Mouse (Mus musculus) intestine, postnatal 0 days (tissue): ENCODE measurements around the gene Htra3. TPM values are rescaled to one million over a fixed set of nuclear protein-coding genes. Genes with fewer than 3 reads are reported as not detected.

Experiments
- ATAC-seq: fragments of 200-750 bp; cut with Nextera tagmentation; 2 replicates; pipeline ENCODE4 v1.8.0; 2017; ENCODE audit warnings: mild to moderate bottlenecking, moderate TSS enrichment, moderate library complexity
- H3K27ac ChIP-seq: fragments of 300-500 bp; sonication (generic); 2 replicates; pipeline ENCODE4 v1.5.1; 2014; ENCODE audit warnings: mild to moderate bottlenecking, low read depth, low read length, moderate library complexity
- H3K27me3 ChIP-seq: fragments of 300-500 bp; sonication (generic); replicated peaks from 2 replicates; pipeline ENCODE4 v1.6.1; 2014; ENCODE audit warnings: low read length, mixed read lengths; ENCODE audit not compliant: control insufficient read depth, insufficient read depth
- H3K36me3 ChIP-seq: fragments of 300-500 bp; sonication (generic); 2 replicates; pipeline ENCODE4 v1.6.1; 2014; ENCODE audit warnings: mild to moderate bottlenecking, moderate library complexity; ENCODE audit not compliant: control insufficient read depth, insufficient read depth
- H3K4me1 ChIP-seq: fragments of 300-500 bp; sonication (generic); replicated peaks from 2 replicates; pipeline ENCODE4 v1.6.1; 2014; ENCODE audit warnings: antibody characterized with exemption, low read length, mixed read lengths; ENCODE audit not compliant: control insufficient read depth, insufficient read depth
- H3K4me2 ChIP-seq: fragments of 300-500 bp; sonication (generic); replicated peaks from 2 replicates; pipeline ENCODE4 v1.6.1; 2014; ENCODE audit warnings: low read depth, mild to moderate bottlenecking, moderate library complexity
- H3K4me3 ChIP-seq: fragments of 300-500 bp; sonication (generic); 2 replicates; pipeline ENCODE4 v1.5.1; 2014; ENCODE audit warnings: low read depth, low read length
- H3K9ac ChIP-seq: fragments of 300-500 bp; sonication (generic); 2 replicates; pipeline ENCODE4 v1.6.1; 2014; ENCODE audit warnings: mild to moderate bottlenecking, low read depth, low read length
- H3K9me3 ChIP-seq: fragments of 300-500 bp; sonication (generic); 2 replicates; pipeline ENCODE4 v1.6.1; 2016; ENCODE audit warnings: mixed run types; ENCODE audit not compliant: control insufficient read depth
- CTCF ChIP-seq: sonication (generic); IDR thresholded peaks from 2 replicates; pipeline ENCODE4 v1.5.1; 2016; ENCODE audit warnings: low read depth, mild to moderate bottlenecking, control low read depth, antibody characterized with exemption, moderate library complexity
- WGBS: fragments of 180-500 bp; shearing (Covaris S2); extraction: QIAGEN DNeasy Blood & Tissue Kit; methylation state at CpG from one replicate; pipeline ENCODE4 v1.1.7; 2014; 5-methylcytosine and 5-hydroxymethylcytosine counted together
- polyA plus RNA-seq: library from polyadenylated mRNA; unstranded; fragments of >200 nt; fragmentation: Nextera tagmentation; extraction: Ambion mirVana; gene quantifications from 2 replicates; pipeline ENCODE4 v1.2.1, GENCODE M21; 2015

Htra3 gene
- polyA plus RNA-seq, 1 experiment from 2014 or later: 25.5 TPM

DNA sequence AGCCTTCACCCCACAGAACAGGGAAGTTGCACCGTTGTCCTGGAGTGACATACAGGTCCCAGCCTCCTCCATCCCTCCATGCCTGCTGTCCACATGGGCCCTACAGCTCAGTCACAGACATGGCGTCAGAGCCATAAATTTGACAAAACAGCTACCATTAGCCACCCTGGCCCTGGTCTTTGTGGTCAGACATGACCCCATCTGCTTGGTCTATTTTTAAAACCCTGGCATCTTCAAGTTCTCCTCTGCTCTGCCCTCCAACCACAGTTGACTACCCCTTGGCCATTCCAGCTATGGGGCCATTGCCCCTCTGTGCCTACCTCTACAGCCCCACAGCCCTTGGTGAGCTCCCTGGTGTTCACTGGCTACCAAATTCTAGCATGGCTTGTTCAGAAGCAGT, 69.6 kb downstream of the Htra3 start:
- Histone ChIP-seq H3K9me3 (no peaks in the 10 kb centered on the region), H3K9ac (no peak overlapping the region), H3K27me3 (no peaks in the 10 kb centered on the region), H3K4me3 (no peak overlapping the region), H3K4me2 (no peak overlapping the region), H3K27ac (no peak overlapping the region), H3K4me1 (0 out of 2 replicates have a peak, but pooled peaks cover 2% of the 10 kb centered on the region), H3K36me3 (peaks cover 39% of the 10 kb centered on the region)
- no peak for TF ChIP-seq CTCF
- 77% methylated on average over 2 of the region's 2 CpGs for WGBS
- ATAC-seq: no peak

DNA sequence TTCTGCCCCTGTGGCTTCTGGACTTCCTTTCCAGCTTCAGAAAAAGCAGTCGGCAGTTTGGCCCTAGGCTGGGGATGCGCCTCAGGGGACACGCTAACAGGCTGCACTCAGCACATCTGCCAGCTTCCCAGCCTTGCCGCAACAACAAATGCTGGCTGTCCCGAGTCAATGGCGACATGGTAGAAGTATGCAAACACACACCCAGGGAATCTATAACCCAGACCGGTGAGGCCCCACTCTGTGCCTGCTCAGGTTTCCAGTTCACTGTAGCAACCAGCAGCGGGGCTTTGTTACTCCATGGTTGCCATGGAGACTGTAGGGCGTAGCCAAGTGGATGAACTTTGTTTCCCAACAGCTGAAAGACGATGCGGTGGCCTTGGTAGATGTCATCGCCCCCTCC, 70.2 kb downstream of the Htra3 start:
- H3K4me3 ChIP-seq: no peak overlapping the region
- 18% methylated on average over 12 of the region's 12 CpGs for WGBS
- H3K9me3 ChIP-seq: no peaks in the 10 kb centered on the region
- no peaks in the 10 kb centered on the region for H3K27me3 ChIP-seq
- H3K36me3 ChIP-seq: peaks cover 43% of the 10 kb centered on the region
- H3K27ac ChIP-seq: no peak overlapping the region; the same call in 1 of the 2 replicates
- no peak for TF ChIP-seq CTCF
- 0 out of 2 replicates have a peak, but pooled peaks cover 2% of the 10 kb centered on the region for H3K4me1 ChIP-seq
- H3K4me2 ChIP-seq: no peak overlapping the region
- H3K9ac ChIP-seq: no peak overlapping the region
- peak; percentile 87 for ATAC-seq

DNA sequence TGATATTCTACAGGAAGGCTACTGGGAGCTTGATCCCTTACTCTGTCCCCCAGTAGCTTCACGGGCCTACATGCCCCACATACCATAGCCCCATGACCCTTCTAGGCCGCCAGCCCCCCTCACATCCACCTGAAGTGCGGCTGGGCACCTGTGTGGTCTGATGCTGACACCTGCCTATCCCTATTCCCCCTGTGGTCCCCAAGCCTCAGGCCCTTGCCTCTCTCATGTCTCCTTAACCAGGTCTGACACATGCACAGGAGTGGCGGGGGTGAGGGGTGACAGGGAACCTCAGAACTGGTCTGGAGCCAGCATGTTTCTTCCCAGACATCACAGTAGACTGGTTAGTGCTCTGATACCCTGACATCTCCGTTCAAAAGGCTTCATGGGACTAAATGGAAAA, 71.0 kb downstream of the Htra3 start:
- H3K9me3 ChIP-seq: no peaks in the 10 kb centered on the region
- H3K9ac ChIP-seq: no peak overlapping the region
- H3K4me2 ChIP-seq: no peak overlapping the region
- no peak overlapping the region for H3K4me3 ChIP-seq
- no peak for ATAC-seq
- 0 out of 2 replicates have a peak, but pooled peaks cover 2% of the 10 kb centered on the region for H3K4me1 ChIP-seq
- H3K27ac ChIP-seq: no peak overlapping the region
- H3K36me3 ChIP-seq: peaks cover 47% of the 10 kb centered on the region
- H3K27me3 ChIP-seq: no peaks in the 10 kb centered on the region
- WGBS: 79% methylated on average over 5 of the region's 5 CpGs
- no peak for TF ChIP-seq CTCF

- peaks cover 54% of the 10 kb centered on the region for H3K36me3 ChIP-seq
- WGBS: 64% methylated on average over 7 of the region's 7 CpGs
- no peak for ATAC-seq
- no peak overlapping the region for H3K4me2 ChIP-seq
- H3K4me3 ChIP-seq: no peak overlapping the region
- no peaks in the 10 kb centered on the region for H3K9me3 ChIP-seq
- H3K4me1 ChIP-seq: 0 out of 2 replicates have a peak, but pooled peaks cover 2% of the 10 kb centered on the region
- H3K9ac ChIP-seq: no peak overlapping the region
- no peak for TF ChIP-seq CTCF
- no peak overlapping the region for H3K27ac ChIP-seq
- H3K27me3 ChIP-seq: no peaks in the 10 kb centered on the region
Observed at GRCm38 (mm10) chr5:35607784-35608183, 71.8 kb downstream of the Htra3 start.

GRCm38 (mm10) chr5:35606800-35607199, 72.8 kb downstream of the Htra3 start:
- Histone ChIP-seq H3K27ac (no peak overlapping the region), H3K27me3 (no peaks in the 10 kb centered on the region), H3K36me3 (peaks cover 56% of the 10 kb centered on the region), H3K9ac (no peak overlapping the region), H3K4me3 (no peak overlapping the region), H3K4me2 (no peak overlapping the region), H3K9me3 (no peaks in the 10 kb centered on the region), H3K4me1 (0 out of 2 replicates have a peak, but pooled peaks cover 2% of the 10 kb centered on the region)
- ATAC-seq: no peak
- no peak for TF ChIP-seq CTCF
- 97% methylated on average over 7 of the region's 7 CpGs for WGBS

- peaks cover 55% of the 10 kb centered on the region for H3K36me3 ChIP-seq
- no peak for TF ChIP-seq CTCF
- no peak for ATAC-seq
- H3K9me3 ChIP-seq: no peaks in the 10 kb centered on the region
- H3K9ac ChIP-seq: no peak overlapping the region
- no peak overlapping the region for H3K4me2 ChIP-seq
- no peak overlapping the region for H3K4me3 ChIP-seq
- WGBS: 69% methylated on average over 7 of the region's 7 CpGs
- H3K27me3 ChIP-seq: no peaks in the 10 kb centered on the region
- H3K27ac ChIP-seq: no peak overlapping the region
- H3K4me1 ChIP-seq: 0 out of 2 replicates have a peak, but pooled peaks cover 2% of the 10 kb centered on the region
Observed at GRCm38 (mm10) chr5:35605355-35605754, 74.2 kb downstream of the Htra3 start.

Other genes with a start within 250 kb of the Htra3 start
- gene Cpz, start 154.1 kb downstream of the Htra3 start, polyA plus RNA-seq: 4.0 and 4.4 TPM in 2 replicates
- gene Trmt44, start 104.7 kb downstream of the Htra3 start, polyA plus RNA-seq: 3.6 and 4.6 TPM in 2 replicates
- 19.7 and 21.4 TPM in 2 replicates for gene Acox3, start 96.7 kb downstream of the Htra3 start, polyA plus RNA-seq
- 18.3 and 18.7 TPM in 2 replicates for gene Sh3tc1, start 60.2 kb upstream of the Htra3 start, polyA plus RNA-seq
- 1.9 and 2.0 TPM in 2 replicates for gene Ablim2, start 78.1 kb upstream of the Htra3 start, polyA plus RNA-seq
- 7.9 and 8.1 TPM in 2 replicates for gene Afap1, start 213.5 kb upstream of the Htra3 start, polyA plus RNA-seq